Mouse (Mus musculus) embryonic facial prominence, embryonic 12.5 days (tissue): ENCODE data around the gene Cerkl. TPM values are rescaled to one million over a fixed set of nuclear protein-coding genes. Genes with fewer than 3 reads are reported as not detected.

Source experiments
- ATAC-seq: fragments of 200-750 bp; cut with Nextera tagmentation; 2 replicates; pipeline ENCODE4 v1.8.0; 2017; ENCODE audit not compliant: insufficient number of reproducible peaks, insufficient read depth, low FRiP score, low TSS enrichment
- H3K27ac ChIP-seq: fragments of 300-500 bp; sonication (generic); 2 replicates; pipeline ENCODE4 v1.5.1; 2016; ENCODE audit warnings: mild to moderate bottlenecking
- H3K27me3 ChIP-seq: fragments of 300-500 bp; sonication (generic); 2 replicates; pipeline ENCODE4 v1.6.1; 2016; ENCODE audit warnings: mild to moderate bottlenecking, moderate library complexity
- H3K36me3 ChIP-seq: fragments of 300-500 bp; sonication (generic); 2 replicates; pipeline ENCODE4 v1.6.1; 2016; ENCODE audit warnings: mild to moderate bottlenecking
- H3K4me1 ChIP-seq: fragments of 300-500 bp; sonication (generic); 2 replicates; pipeline ENCODE4 v1.6.1; 2016
- H3K4me2 ChIP-seq: fragments of 300-500 bp; sonication (generic); replicated peaks from 2 replicates; pipeline ENCODE4 v1.6.1; 2016; ENCODE audit warnings: mild to moderate bottlenecking, moderate library complexity
- H3K4me3 ChIP-seq: fragments of 300-500 bp; sonication (generic); 2 replicates; pipeline ENCODE4 v1.5.1; 2016; ENCODE audit warnings: mild to moderate bottlenecking
- H3K9ac ChIP-seq: fragments of 300-500 bp; sonication (generic); 2 replicates; pipeline ENCODE4 v1.6.1; 2016; ENCODE audit warnings: mild to moderate bottlenecking, moderate library complexity
- H3K9me3 ChIP-seq: fragments of 300-500 bp; sonication (generic); 2 replicates; pipeline ENCODE4 v1.6.1; 2016; ENCODE audit warnings: mild to moderate bottlenecking, moderate library complexity
- WGBS: fragments of 180-500 bp; shearing (Covaris S2); methylation state at CpG from one replicate; pipeline ENCODE4 v1.1.7; 2016; 5-methylcytosine and 5-hydroxymethylcytosine counted together
- polyA plus RNA-seq: library from polyadenylated mRNA; unstranded; fragments of >200 nt; fragmentation: Nextera tagmentation; extraction: Ambion mirVana; gene quantifications from 2 replicates; pipeline ENCODE4 v1.2.1, GENCODE M21; 2016

The Cerkl gene
- polyA plus RNA-seq, 1 experiment from 2014 or later, result 2.0 TPM

GRCm38 (mm10) chr2:79369905-79370304 lies 86.7 kb downstream of the Cerkl start:
- H3K4me2 ChIP-seq, result peak overlapping the region; percentile 19; the same call in 1 of the 2 replicates
- no peak overlapping the region for H3K4me3 ChIP-seq
- H3K4me1 ChIP-seq, result 0 out of 2 replicates have a peak, but pooled peaks cover 6% of the 10 kb centered on the region
- no peak overlapping the region for H3K9ac ChIP-seq
- no peaks in the 10 kb centered on the region for H3K27me3 ChIP-seq
- no peaks in the 10 kb centered on the region for H3K36me3 ChIP-seq
- no peaks in the 10 kb centered on the region for H3K9me3 ChIP-seq
- H3K27ac ChIP-seq, result no peak overlapping the region
- whole genome bisulfite sequencing, result 66% methylated on average over 4 of the region's 4 CpGs
- no peak for ATAC-seq

DNA sequence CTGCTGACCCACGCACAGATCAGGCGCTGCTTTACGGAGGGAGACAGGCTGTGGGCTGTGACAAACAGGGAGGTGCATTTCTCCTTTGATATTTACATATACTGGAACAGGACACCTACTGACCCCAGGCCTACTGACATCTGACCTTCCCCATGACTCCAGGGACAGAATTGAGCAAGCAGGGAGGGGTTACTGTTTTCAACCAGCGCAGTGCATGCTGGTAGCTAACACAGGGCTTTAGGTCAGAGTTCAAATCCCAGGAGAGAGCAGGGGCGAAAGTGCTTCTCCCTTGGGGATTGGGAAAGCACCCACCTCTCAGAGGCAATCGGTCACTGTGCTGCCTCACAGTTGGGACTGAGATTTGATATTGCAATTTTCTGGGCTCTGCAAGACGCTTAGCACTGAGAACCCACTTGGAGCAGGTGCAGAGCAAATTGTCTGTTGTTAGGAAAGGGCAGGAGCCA lies 87.5 kb downstream of the Cerkl start:
- no peaks in the 10 kb centered on the region for H3K27me3 ChIP-seq
- H3K27ac ChIP-seq, result no peak overlapping the region
- H3K36me3 ChIP-seq, result no peaks in the 10 kb centered on the region
- no peak for ATAC-seq
- H3K9me3 ChIP-seq, result no peaks in the 10 kb centered on the region
- 0 out of 2 replicates have a peak, but pooled peaks cover 6% of the 10 kb centered on the region for H3K4me1 ChIP-seq
- H3K4me3 ChIP-seq, result no peak overlapping the region
- 38% methylated on average over 7 of the region's 7 CpGs for WGBS
- H3K9ac ChIP-seq, result no peak overlapping the region
- H3K4me2 ChIP-seq, result no peak overlapping the region

DNA sequence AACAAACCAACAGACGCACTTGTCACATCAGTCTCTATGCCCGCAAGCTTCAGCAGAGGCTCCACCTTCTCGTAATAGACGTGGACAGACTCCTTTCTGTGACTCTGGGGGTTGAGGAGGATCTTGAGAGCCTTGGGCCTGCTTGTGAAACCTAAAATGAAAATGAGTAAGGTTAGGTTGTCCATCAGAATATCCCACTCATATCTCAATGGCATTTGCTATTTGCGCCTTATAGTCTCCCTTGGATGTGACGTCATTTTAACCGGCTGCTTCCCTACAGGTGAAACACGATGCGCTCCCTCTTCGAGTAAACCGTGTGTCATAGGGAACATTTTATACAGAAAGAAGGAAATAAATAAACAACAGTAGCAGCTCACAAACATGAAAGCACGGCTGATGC lies 87.9 kb downstream of the Cerkl start:
- 76% methylated on average over 12 of the region's 12 CpGs for WGBS
- H3K4me3 ChIP-seq, result no peak overlapping the region
- no peak overlapping the region for H3K4me2 ChIP-seq
- ATAC-seq, result no peak
- no peaks in the 10 kb centered on the region for H3K9me3 ChIP-seq
- H3K27ac ChIP-seq, result no peak overlapping the region
- no peak overlapping the region for H3K9ac ChIP-seq
- H3K4me1 ChIP-seq, result 0 out of 2 replicates have a peak, but pooled peaks cover 6% of the 10 kb centered on the region
- H3K36me3 ChIP-seq, result no peaks in the 10 kb centered on the region
- no peaks in the 10 kb centered on the region for H3K27me3 ChIP-seq

GRCm38 (mm10) chr2:79367451-79368450 lies 88.8 kb downstream of the Cerkl start:
- 65% methylated on average over 18 of the region's 18 CpGs for WGBS
- Histone ChIP-seq H3K9ac (no peak overlapping the region), H3K36me3 (no peaks in the 10 kb centered on the region), H3K27me3 (no peaks in the 10 kb centered on the region), H3K4me1 (0 out of 2 replicates have a peak, but pooled peaks cover 6% of the 10 kb centered on the region), H3K4me2 (no peak overlapping the region), H3K4me3 (no peak overlapping the region), H3K9me3 (no peaks in the 10 kb centered on the region), H3K27ac (no peak overlapping the region)
- ATAC-seq, result no peak

DNA sequence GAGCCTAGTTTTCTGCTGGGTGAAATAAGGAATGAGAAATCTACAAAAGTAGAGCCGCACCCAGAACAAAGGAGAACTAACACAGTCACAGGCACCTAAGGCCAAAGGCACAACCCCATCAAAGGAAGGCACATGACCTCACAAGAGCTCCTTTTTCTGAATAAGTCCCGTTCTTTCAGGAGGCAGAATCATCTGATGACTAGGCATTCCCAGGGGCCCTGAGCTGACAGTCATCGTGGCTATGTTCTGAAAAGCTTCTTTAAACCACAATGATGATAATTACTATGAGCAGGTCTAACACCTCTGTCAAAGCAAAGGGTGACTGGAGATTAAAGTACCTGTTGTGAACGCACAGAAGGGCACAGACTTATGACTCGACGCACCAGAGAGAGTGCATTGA lies 92.7 kb downstream of the Cerkl start:
- H3K9me3 ChIP-seq, result no peaks in the 10 kb centered on the region
- H3K4me1 ChIP-seq, result no peaks in the 10 kb centered on the region
- no peak for ATAC-seq
- H3K9ac ChIP-seq, result no peak overlapping the region
- no peaks in the 10 kb centered on the region for H3K36me3 ChIP-seq
- no peak overlapping the region for H3K4me2 ChIP-seq
- no peaks in the 10 kb centered on the region for H3K27me3 ChIP-seq
- WGBS, result 64% methylated on average over 6 of the region's 6 CpGs
- H3K27ac ChIP-seq, result no peak overlapping the region
- no peak overlapping the region for H3K4me3 ChIP-seq

DNA sequence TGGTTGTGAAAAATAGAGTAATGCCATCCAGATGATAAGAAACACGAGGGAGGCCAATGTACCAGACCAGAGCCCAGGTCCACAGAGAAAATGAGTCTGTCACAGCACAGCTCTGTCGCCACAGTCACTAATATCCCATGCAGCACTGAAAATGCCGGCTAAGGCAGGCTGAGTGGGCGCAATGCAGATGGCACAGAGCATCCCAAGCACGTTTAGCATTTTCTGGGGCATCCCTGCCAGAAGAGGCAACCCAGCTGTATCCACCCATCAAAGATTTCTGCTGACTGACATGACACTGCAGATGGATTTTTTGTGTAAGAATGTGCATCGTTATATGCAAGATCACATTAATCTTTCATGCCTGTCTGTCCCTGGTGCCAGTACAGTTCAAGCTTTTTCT lies 94.6 kb downstream of the Cerkl start:
- H3K4me3 ChIP-seq, result no peak overlapping the region
- H3K4me1 ChIP-seq, result no peaks in the 10 kb centered on the region
- no peak overlapping the region for H3K27ac ChIP-seq
- H3K4me2 ChIP-seq, result no peak overlapping the region
- H3K9me3 ChIP-seq, result no peaks in the 10 kb centered on the region
- no peaks in the 10 kb centered on the region for H3K36me3 ChIP-seq
- WGBS, result 63% methylated on average over 6 of the region's 6 CpGs
- ATAC-seq, result no peak
- H3K9ac ChIP-seq, result no peak overlapping the region
- no peaks in the 10 kb centered on the region for H3K27me3 ChIP-seq

- Histone ChIP-seq H3K4me3 (no peak overlapping the region), H3K27me3 (no peaks in the 10 kb centered on the region), H3K4me2 (no peak overlapping the region), H3K9ac (no peak overlapping the region), H3K36me3 (no peaks in the 10 kb centered on the region), H3K27ac (no peak overlapping the region), H3K9me3 (no peaks in the 10 kb centered on the region), H3K4me1 (no peaks in the 10 kb centered on the region)
- no peak for ATAC-seq
- 84% methylated on average over 3 of the region's 3 CpGs for WGBS
Observed at GRCm38 (mm10) chr2:79357835-79358234, 98.8 kb downstream of the Cerkl start.

- ATAC-seq, result no peak
- WGBS, result 92% methylated on average over 16 of the region's 16 CpGs
Observed at GRCm38 (mm10) chr2:79354773-79355172, 101.8 kb downstream of the Cerkl start.

GRCm38 (mm10) chr2:79352100-79352802 lies 104.3 kb downstream of the Cerkl start:
- WGBS, result 75% methylated on average over 4 of the region's 4 CpGs
- no peaks in the 10 kb centered on the region for H3K27me3 ChIP-seq
- no peak overlapping the region for H3K9ac ChIP-seq
- no peaks in the 10 kb centered on the region for H3K36me3 ChIP-seq
- no peak overlapping the region for H3K4me2 ChIP-seq
- H3K4me3 ChIP-seq, result no peak overlapping the region
- H3K4me1 ChIP-seq, result no peaks in the 10 kb centered on the region
- no peaks in the 10 kb centered on the region for H3K9me3 ChIP-seq
- no peak for ATAC-seq
- no peak overlapping the region for H3K27ac ChIP-seq

More at GRCm38 (mm10) chr2:79354773-79355172, 101.8 kb downstream of the Cerkl start:
- Histone ChIP-seq H3K4me2 (no peak overlapping the region), H3K9me3 (no peaks in the 10 kb centered on the region), H3K27ac (no peak overlapping the region), H3K4me1 (no peaks in the 10 kb centered on the region), H3K27me3 (no peaks in the 10 kb centered on the region), H3K9ac (no peak overlapping the region), H3K4me3 (no peak overlapping the region), H3K36me3 (no peaks in the 10 kb centered on the region)

DNA sequence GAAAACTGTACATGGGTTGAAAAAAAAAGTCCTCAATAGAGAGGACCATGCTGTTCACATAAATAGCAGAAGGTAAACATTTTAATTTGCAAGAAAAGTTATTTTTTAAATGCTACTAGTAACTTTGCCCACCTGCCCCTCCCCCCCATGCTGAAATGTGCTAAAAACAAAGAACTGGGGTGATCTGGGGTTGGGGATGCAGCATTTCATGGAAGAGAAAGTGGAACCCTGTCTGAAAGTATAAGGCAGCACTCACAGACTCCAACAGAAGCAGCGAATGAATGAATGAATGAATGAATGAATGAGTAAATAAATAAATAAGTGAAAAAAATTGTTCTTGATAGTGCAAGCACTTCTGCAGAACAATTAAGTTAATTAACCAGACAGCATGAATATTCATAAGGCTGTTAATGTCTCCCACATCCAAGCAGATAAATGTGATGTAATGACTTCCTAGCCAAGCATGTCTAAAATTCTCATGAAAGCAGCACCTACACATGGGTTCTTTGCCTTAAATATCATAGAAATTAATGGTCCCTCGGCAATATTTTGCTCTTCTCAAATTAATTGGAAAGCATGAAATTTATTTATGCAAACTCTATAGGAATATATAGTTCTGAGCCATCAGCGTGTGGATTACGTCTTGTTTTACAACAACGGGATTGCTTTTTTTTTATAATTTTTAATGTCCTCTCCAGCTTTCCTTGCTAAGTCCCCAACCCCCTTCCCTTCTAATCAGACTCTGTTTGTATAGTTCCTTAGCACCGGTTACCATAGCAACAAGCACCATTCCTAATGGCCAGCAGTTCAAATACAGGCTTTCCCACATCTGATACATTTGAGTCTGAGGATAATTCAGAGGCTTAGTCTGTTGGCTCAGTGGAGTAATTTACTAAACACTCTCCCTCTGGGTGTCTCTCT lies 105.1 kb downstream of the Cerkl start:
- Histone ChIP-seq H3K36me3 (no peaks in the 10 kb centered on the region), H3K4me3 (no peak overlapping the region), H3K27me3 (no peaks in the 10 kb centered on the region), H3K27ac (no peak overlapping the region), H3K9ac (no peak overlapping the region), H3K4me1 (no peaks in the 10 kb centered on the region), H3K4me2 (no peak overlapping the region), H3K9me3 (no peaks in the 10 kb centered on the region)
- WGBS, result 81% methylated on average over 6 of the region's 6 CpGs
- ATAC-seq, result no peak

DNA sequence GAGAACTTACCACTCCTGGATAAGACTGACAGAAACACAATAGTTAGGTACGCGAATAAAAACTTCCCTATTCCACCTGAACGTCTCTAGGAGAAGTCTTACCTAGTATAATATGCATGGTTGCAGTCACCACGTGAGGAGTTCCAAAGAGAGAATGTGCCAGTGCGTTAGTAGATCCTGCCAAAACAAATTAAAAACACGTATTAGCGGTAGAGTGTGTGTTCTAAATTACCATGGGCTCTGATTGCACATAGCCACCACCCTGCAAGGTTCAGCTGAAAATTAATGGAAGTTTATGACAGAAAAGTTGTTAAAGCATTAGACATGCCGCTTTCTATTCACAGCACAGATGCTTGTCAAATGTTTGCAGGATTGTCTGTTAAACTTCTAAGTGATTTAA lies 113.5 kb downstream of the Cerkl start:
- Histone ChIP-seq H3K4me3 (no peak overlapping the region), H3K9ac (no peak overlapping the region), H3K36me3 (no peaks in the 10 kb centered on the region), H3K9me3 (no peaks in the 10 kb centered on the region), H3K4me1 (no peaks in the 10 kb centered on the region), H3K27me3 (no peaks in the 10 kb centered on the region), H3K4me2 (no peak overlapping the region), H3K27ac (no peak overlapping the region)
- 78% methylated on average over 8 of the region's 8 CpGs for whole genome bisulfite sequencing
- no peak for ATAC-seq
